Mouse (Mus musculus) ES-E14 (cell line): ENCODE data around the gene Tex22. TPM values are rescaled to one million over a fixed set of nuclear protein-coding genes. Genes with fewer than 3 reads are reported as not detected.

ENCODE experiments used
- DNase-seq: peaks from one replicate; pipeline ENCODE4 v3.0.0-alpha.2; 2013; ENCODE audit warnings: low read depth, low spot score
- H3K27ac ChIP-seq: 2 replicates; pipeline ENCODE4 v1.5.1; 2012; ENCODE audit warnings: low read depth, mild to moderate bottlenecking, low read length, moderate library complexity, mixed read lengths; ENCODE audit not compliant: poor library complexity, insufficient read depth, severe bottlenecking
- H3K36me3 ChIP-seq: 2 replicates; pipeline ENCODE4 v1.6.1; 2012; ENCODE audit warnings: mild to moderate bottlenecking, low read length, moderate library complexity, mixed read lengths; ENCODE audit not compliant: control insufficient read depth, poor library complexity, insufficient read depth, severe bottlenecking
- H3K4me1 ChIP-seq, 2 experiments: fragments of 150-350 bp in 1 of 2; sonication (generic) in 1 of 2; 2 replicates each; pipeline ENCODE4 v1.6.1; 2012; ENCODE audit warnings: low read length in 2 of 2, mild to moderate bottlenecking in 1 of 2, mixed read lengths in 1 of 2; ENCODE audit not compliant: control insufficient read depth in 2 of 2, insufficient read depth in 2 of 2, poor library complexity in 1 of 2
- H3K4me3 ChIP-seq, 2 experiments: fragments of 150-350 bp in 1 of 2; sonication (generic) in 1 of 2; 2 replicates each; pipeline ENCODE4 v1.5.1; 2012; ENCODE audit warnings: low read length in 2 of 2, low read depth in 1 of 2, mild to moderate bottlenecking in 1 of 2, mixed read lengths in 1 of 2; ENCODE audit not compliant: insufficient read depth in 1 of 2, poor library complexity in 1 of 2, severe bottlenecking in 1 of 2
- H3K9ac ChIP-seq: 2 replicates; pipeline ENCODE4 v1.6.1; 2012; ENCODE audit warnings: low read depth, mild to moderate bottlenecking, low read length, mixed read lengths; ENCODE audit not compliant: poor library complexity, insufficient read depth, severe bottlenecking
- H3K9me3 ChIP-seq: fragments of 150-350 bp; sonication (generic); 2 replicates; pipeline ENCODE4 v1.6.1; 2012; ENCODE audit warnings: low read depth, mild to moderate bottlenecking, low read length; ENCODE audit not compliant: control insufficient read depth, insufficient read depth
- CHD2 ChIP-seq: IDR thresholded peaks from 2 replicates; pipeline ENCODE4 v1.6.1; 2014; ENCODE audit warnings: mild to moderate bottlenecking, low read depth, low read length, inconsistent platforms
- HCFC1 ChIP-seq: IDR thresholded peaks from 2 replicates; pipeline ENCODE4 v1.6.1; 2012; ENCODE audit warnings: low read length, inconsistent platforms, borderline replicate concordance; ENCODE audit not compliant: insufficient read depth
- MAFK ChIP-seq: IDR thresholded peaks from 2 replicates; pipeline ENCODE4 v1.6.1; 2014; ENCODE audit warnings: mild to moderate bottlenecking, low read depth, low read length, inconsistent platforms; ENCODE audit not compliant: insufficient read depth
- ZC3H11A ChIP-seq: IDR thresholded peaks from 2 replicates; pipeline ENCODE4 v1.6.1; 2012; ENCODE audit warnings: low read depth, mild to moderate bottlenecking, inconsistent platforms, low read length, borderline replicate concordance
- ZNF384 ChIP-seq: IDR thresholded peaks from 2 replicates; pipeline ENCODE4 v1.6.1; 2012; ENCODE audit warnings: low read depth, low read length, inconsistent platforms
- in situ Hi-C, 2 experiments: fragments of 600-800 bp; cut with MboI; formaldehyde crosslinking; loops; one replicate each; pipeline ENCODE4 v1.15.1; 2025; ENCODE audit warnings: low sequenced_read_pairs in 2 of 2, inconsistent platforms in 1 of 2; ENCODE audit not compliant: unreplicated experiment in 2 of 2
- total RNA-seq: library from RNA; depleted of rRNA; stranded (reverse); fragments of 300-350 nt; gene quantifications from 2 replicates; pipeline ENCODE4 v1.2.3, GENCODE M21; 2012

Gene Tex22
- total RNA-seq, 1 experiment: 0.22 TPM

DNA sequence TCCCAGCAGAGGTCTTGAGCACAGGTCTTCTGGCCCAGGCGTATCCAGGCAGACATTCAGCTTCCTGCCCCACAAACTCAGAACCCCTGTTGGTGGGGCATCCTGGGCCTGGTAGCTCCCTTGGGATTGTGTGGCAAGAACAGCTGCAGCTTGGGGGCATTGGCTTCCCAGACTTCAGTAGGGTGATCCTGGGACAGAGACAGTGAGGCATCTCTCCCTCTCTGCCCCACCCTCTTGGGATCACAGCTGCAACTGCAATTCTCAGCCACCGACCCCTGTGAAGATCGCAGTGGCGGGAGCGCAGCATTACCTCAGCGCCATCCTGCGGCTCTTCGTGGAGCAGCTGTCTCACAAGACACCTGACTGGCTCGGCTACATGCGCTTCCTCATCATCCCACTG is 12.1 kb upstream of the Tex22 start:
- TF ChIP-seq CHD2 (no peak), ZC3H11A (no peak), ZNF384 (no peak), HCFC1 (no peak), MAFK (no peak)
- DNase-seq: no peak
- Histone ChIP-seq H3K4me1 (no peaks in the 10 kb centered on the region), H3K4me3 (no peak overlapping the region), H3K27ac (no peak overlapping the region), H3K36me3 (peaks cover 28% of the 10 kb centered on the region; the same call in 1 of the 2 replicates), H3K9ac (no peak overlapping the region), H3K9me3 (no peaks in the 10 kb centered on the region)
- in situ Hi-C loops: no loop called here

DNA sequence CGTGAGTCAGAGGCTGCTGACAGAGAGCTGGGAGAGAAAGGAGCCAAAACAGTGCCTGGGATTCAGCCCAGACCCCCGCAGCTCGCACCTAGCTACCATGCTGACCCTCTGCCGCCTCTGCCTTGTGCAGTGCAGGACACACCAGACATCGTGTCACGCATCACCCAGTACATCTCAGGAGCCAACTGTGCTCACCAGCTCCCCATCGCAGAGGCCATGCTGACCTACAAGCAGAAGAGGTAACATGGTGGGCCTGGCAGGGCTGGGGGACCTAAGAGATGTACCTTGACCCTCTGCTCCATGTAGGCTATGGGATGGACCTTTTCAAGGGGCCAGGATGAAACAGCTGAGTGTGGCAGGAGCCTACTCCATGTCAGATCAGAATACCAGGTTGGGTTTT is 10.6 kb upstream of the Tex22 start:
- in situ Hi-C loops: no loop called here
- no peak for DNase-seq
- Histone ChIP-seq H3K4me3 (no peak overlapping the region), H3K9ac (no peak overlapping the region), H3K27ac (no peak overlapping the region; the same call in 1 of the 2 replicates), H3K36me3 (peaks cover 28% of the 10 kb centered on the region; the same call in 1 of the 2 replicates), H3K9me3 (no peaks in the 10 kb centered on the region), H3K4me1 (no peaks in the 10 kb centered on the region)
- TF ChIP-seq HCFC1 (no peak), MAFK (no peak)

DNA sequence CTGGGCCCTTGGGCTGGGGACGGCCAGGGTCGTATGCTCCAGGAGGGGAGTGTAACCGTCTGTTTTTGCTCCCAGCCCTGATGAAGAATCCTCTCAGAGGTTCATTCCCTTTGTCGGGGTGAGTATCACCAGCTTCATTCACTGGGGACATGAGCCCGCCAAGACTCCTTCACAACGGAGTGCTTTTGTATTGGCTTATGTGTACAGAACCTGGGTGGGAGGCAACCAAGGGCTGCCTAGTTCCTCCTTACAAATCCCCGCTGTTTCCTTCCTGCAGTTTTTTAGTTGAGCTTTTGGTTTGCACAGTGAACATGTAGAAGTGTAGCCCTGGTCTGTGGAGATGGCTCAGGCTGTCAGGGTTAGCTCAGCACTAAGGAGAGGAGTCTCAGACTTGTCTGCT is 6.3 kb upstream of the Tex22 start:
- in situ Hi-C loops: no loop called here
- Histone ChIP-seq H3K27ac (no peak overlapping the region), H3K4me1 (peaks cover 0 to 4% of the 10 kb centered on the region in 2 experiments; a peak in 1 of 4 replicates), H3K36me3 (peaks cover 18% of the 10 kb centered on the region; the same call in 1 of the 2 replicates), H3K9ac (no peak overlapping the region), H3K4me3 (no peak overlapping the region), H3K9me3 (no peaks in the 10 kb centered on the region)
- TF ChIP-seq MAFK (no peak), ZNF384 (no peak), CHD2 (no peak), HCFC1 (no peak), ZC3H11A (no peak)
- no peak for DNase-seq

DNA sequence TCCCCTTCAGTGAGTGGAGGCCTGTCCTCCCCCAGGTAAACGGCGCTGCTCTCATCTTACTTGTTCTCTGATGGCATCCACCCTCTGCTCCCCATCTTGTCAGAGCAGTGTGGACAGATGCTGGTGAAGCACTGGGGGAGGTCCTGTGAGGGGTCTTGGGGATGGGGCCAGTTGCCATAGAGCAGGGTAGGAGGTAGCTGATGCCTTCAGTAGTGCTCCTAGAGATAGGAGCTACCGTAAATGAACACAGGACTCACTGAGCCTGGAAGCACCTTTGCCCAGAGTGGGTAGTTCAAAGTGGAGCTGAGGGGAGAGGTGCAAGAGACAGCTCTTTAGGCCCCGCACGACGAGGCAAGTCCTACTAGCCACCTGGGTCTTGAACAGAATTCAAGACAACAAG is 4.9 kb upstream of the Tex22 start:
- H3K9me3 ChIP-seq: no peaks in the 10 kb centered on the region
- H3K9ac ChIP-seq: no peak overlapping the region
- in situ Hi-C loops: no loop called here
- no peak for DNase-seq
- H3K36me3 ChIP-seq: peaks cover 16% of the 10 kb centered on the region; the same call in 1 of the 2 replicates
- H3K4me3 ChIP-seq: no peak overlapping the region
- H3K4me1 ChIP-seq: peaks cover 0 to 13% of the 10 kb centered on the region in 2 experiments; a peak in 2 of 4 replicates
- TF ChIP-seq MAFK (no peak), CHD2 (no peak), ZNF384 (no peak), HCFC1 (no peak), ZC3H11A (no peak)
- H3K27ac ChIP-seq: no peak overlapping the region

DNA sequence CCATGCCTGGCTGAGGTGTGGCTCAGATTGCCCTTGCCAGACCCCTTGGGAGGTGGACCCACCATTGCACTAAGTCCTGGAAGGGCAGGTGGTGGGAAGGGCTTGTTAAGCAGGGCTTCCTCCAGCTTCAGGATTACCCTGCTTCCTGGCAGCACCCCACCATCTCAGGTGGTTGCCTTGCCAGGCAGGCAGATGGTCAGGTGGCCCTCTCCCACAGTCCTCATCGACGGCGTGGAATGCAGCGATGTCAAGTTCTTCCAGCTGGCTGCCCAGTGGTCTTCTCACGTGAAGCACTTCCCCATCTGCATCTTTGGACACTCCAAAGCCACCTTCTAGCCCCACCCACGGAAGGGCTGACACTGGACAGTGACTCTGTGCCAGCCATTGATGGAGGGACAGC is 3.0 kb upstream of the Tex22 start:
- Histone ChIP-seq H3K4me1 (peaks cover 0 to 19% of the 10 kb centered on the region in 2 experiments; a peak in 2 of 4 replicates), H3K27ac (no peak overlapping the region), H3K4me3 (no peak overlapping the region), H3K9ac (no peak overlapping the region), H3K36me3 (peaks cover 16% of the 10 kb centered on the region; the same call in 1 of the 2 replicates), H3K9me3 (no peaks in the 10 kb centered on the region)
- TF ChIP-seq CHD2 (no peak), ZC3H11A (no peak), HCFC1 (no peak), MAFK (no peak), ZNF384 (no peak)
- no peak for DNase-seq
- in situ Hi-C loops: no loop called here
